22 mouse cellular contexts compared by ENCODE assay signal in genomic region chr12:13452050-13452449, GRCm38 (mm10).
A peak's percentile ranks its signal among the peaks of the same experiment; 100 is the strongest.
DNase-seq lines count a peak whose midpoint lies in the region; ATAC-seq and TF ChIP-seq lines count a peak whose summit lies in the region.
"Had no signal": no experiment of that assay in that cellular context is flagged by ENCODE, and none has a peak within 500 bp of the region (broad histone marks: within the 10 kb centered on the region; RNA-seq: fewer than 3 reads in every experiment).

No protein-coding gene starts in this region.

- TF ChIP-seq EP300 in lung, postnatal 0 days (IDR thresholded peaks at IDR 0.05): no peak

- peak; percentile 37 for DNase-seq in lung, embryonic 14.5 days
- no peak for DNase-seq in lung, adult 2 months
- no peak for DNase-seq in lung, postnatal 10 days
- no peak for DNase-seq in lung, postnatal 36 days
- peak; percentile 54 for DNase-seq in lung, postnatal 0 days (ENCODE audit: low spot score)
- no peak for DNase-seq in lung, postnatal 25 days (ENCODE audit: low spot score)
- DNase-seq: adrenal gland, adult 2 months; adrenal gland, adult 8-10 months; adrenal gland, postnatal 10 days; adrenal gland, postnatal 14 days; adrenal gland, postnatal 25 days; adrenal gland, postnatal 36 days; B cell, adult 2 months; cerebellum, adult 11 months; cerebellum, adult 11-12 months had no signal

- H3K36me3 ChIP-seq in lung, embryonic 14.5 days (ENCODE audit: insufficient read depth): peaks cover 4% of the 10 kb centered on the region; the same call in 1 of the 2 replicates
- H3K36me3 ChIP-seq in lung, embryonic 15.5 days: no peaks in the 10 kb centered on the region
- H3K36me3 ChIP-seq in lung, embryonic 16.5 days (ENCODE audit: control insufficient read depth, insufficient read depth, low read length): 0 out of 2 replicates have a peak, but pooled peaks cover 2% of the 10 kb centered on the region
- no peaks in the 10 kb centered on the region for H3K36me3 ChIP-seq in lung, postnatal 0 days (ENCODE audit: insufficient read depth, low read length)

- no peak overlapping the region for H3K9ac ChIP-seq in lung, embryonic 14.5 days
- no peak overlapping the region for H3K9ac ChIP-seq in lung, embryonic 15.5 days
- H3K9ac ChIP-seq in lung, embryonic 16.5 days (ENCODE audit: low read length): no peak overlapping the region
- H3K9ac ChIP-seq in lung, postnatal 0 days (replicated peaks; ENCODE audit: low read depth): no peak overlapping the region

- H3K4me1 ChIP-seq in lung, embryonic 14.5 days (ENCODE audit: insufficient read depth): no peaks in the 10 kb centered on the region
- H3K4me1 ChIP-seq in lung, adult 2 months (ENCODE audit: control insufficient read depth, insufficient read depth, low read length): no peaks in the 10 kb centered on the region
- no peaks in the 10 kb centered on the region; the same call in 1 of the 2 replicates for H3K4me1 ChIP-seq in lung, embryonic 15.5 days
- no peaks in the 10 kb centered on the region for H3K4me1 ChIP-seq in lung, embryonic 16.5 days (replicated peaks; ENCODE audit: control insufficient read depth, insufficient read depth, low read length)
- H3K4me1 ChIP-seq in lung, postnatal 0 days (ENCODE audit: insufficient read depth, low read depth, low read length): no peaks in the 10 kb centered on the region

- TF ChIP-seq POLR2A in lung, adult 2 months (IDR thresholded peaks at IDR 0.05; ENCODE audit: borderline replicate concordance, extremely low read depth, low read depth, low read length): no peak

- peak; percentile 62; the same call in 1 of the 2 replicates for ATAC-seq in lung, embryonic 14.5 days (ENCODE audit: insufficient read depth)
- peak; percentile 52; the same call in 1 of the 2 replicates for ATAC-seq in lung, embryonic 15.5 days (ENCODE audit: borderline replicate concordance, extremely low read depth, low FRiP score, low TSS enrichment)
- peak; percentile 79 for ATAC-seq in lung, embryonic 16.5 days (ENCODE audit: low read depth)
- peak; percentile 62 for ATAC-seq in lung, postnatal 0 days
- ATAC-seq: activated CD4-positive, CD25-positive, alpha-beta regulatory T cell, adult 4 months; CD4-positive, CD25-positive, alpha-beta regulatory T cell, adult 4 months; Patski had no signal

- no peak overlapping the region for H3K4me3 ChIP-seq in lung, embryonic 14.5 days (ENCODE audit: low read depth, low read length)
- no peak overlapping the region for H3K4me3 ChIP-seq in lung, adult 2 months (replicated peaks; ENCODE audit: extremely low read depth, low read depth, low read length)
- no peak overlapping the region for H3K4me3 ChIP-seq in lung, embryonic 15.5 days
- no peak overlapping the region for H3K4me3 ChIP-seq in lung, embryonic 16.5 days (ENCODE audit: low read length)
- H3K4me3 ChIP-seq in lung, postnatal 0 days (ENCODE audit: low read depth, low read length): no peak overlapping the region

- no peaks in the 10 kb centered on the region for H3K9me3 ChIP-seq in lung, embryonic 14.5 days (ENCODE audit: low read depth, low read length)
- no peaks in the 10 kb centered on the region for H3K9me3 ChIP-seq in lung, embryonic 15.5 days
- H3K9me3 ChIP-seq in lung, embryonic 16.5 days (ENCODE audit: control insufficient read depth, low read length): no peaks in the 10 kb centered on the region
- H3K9me3 ChIP-seq in lung, postnatal 0 days (ENCODE audit: low read length): no peaks in the 10 kb centered on the region
- H3K9me3 ChIP-seq: G1E had no signal

- 58% methylated on average over 2 of the region's 2 CpGs for WGBS in lung, embryonic 14.5 days
- WGBS in lung, adult 2 months: 71% methylated on average over 2 of the region's 2 CpGs
- WGBS in lung, embryonic 15.5 days: 52% methylated on average over 2 of the region's 2 CpGs
- WGBS in lung, embryonic 16.5 days: 42% methylated on average over 2 of the region's 2 CpGs
- WGBS in lung, postnatal 0 days: 53% methylated on average over 2 of the region's 2 CpGs

- no peaks in the 10 kb centered on the region for H3K27me3 ChIP-seq in lung, embryonic 14.5 days (ENCODE audit: insufficient read depth, low read length)
- H3K27me3 ChIP-seq in lung, embryonic 15.5 days: no peaks in the 10 kb centered on the region
- H3K27me3 ChIP-seq in lung, embryonic 16.5 days (ENCODE audit: control insufficient read depth, insufficient read depth, low read depth, low read length): no peaks in the 10 kb centered on the region
- H3K27me3 ChIP-seq in lung, postnatal 0 days (replicated peaks; ENCODE audit: insufficient read depth, low read length): no peaks in the 10 kb centered on the region
- H3K27me3 ChIP-seq: CH12.LX, Patski had no signal

- no peak overlapping the region for H3K27ac ChIP-seq in lung, embryonic 14.5 days (ENCODE audit: low read depth)
- H3K27ac ChIP-seq in lung, embryonic 15.5 days: peak overlapping the region; percentile 55; the same call in 1 of the 2 replicates
- no peak overlapping the region for H3K27ac ChIP-seq in lung, embryonic 16.5 days (ENCODE audit: low read length)
- H3K27ac ChIP-seq in lung, postnatal 0 days (ENCODE audit: low read length): no peak overlapping the region

- TF ChIP-seq CTCF in lung, embryonic 14.5 days (IDR thresholded peaks at IDR 0.05; ENCODE audit: low read depth): no peak
- TF ChIP-seq CTCF in lung, adult 2 months (IDR thresholded peaks at IDR 0.05; ENCODE audit: insufficient read depth, low read length): no peak
- TF ChIP-seq CTCF in lung, postnatal 0 days (IDR thresholded peaks at IDR 0.05): no peak

- H3K4me2 ChIP-seq in lung, embryonic 14.5 days: no peak overlapping the region
- H3K4me2 ChIP-seq in lung, embryonic 15.5 days: no peak overlapping the region
- H3K4me2 ChIP-seq in lung, embryonic 16.5 days (ENCODE audit: low read depth, low read length): no peak overlapping the region
- no peak overlapping the region for H3K4me2 ChIP-seq in lung, postnatal 0 days (replicated peaks; ENCODE audit: low read depth, low read length)

Comparison
In these comparisons a context has a peak if more than half of its experiments do, and no peak if none do; other contexts are left out.
1. DNase-seq: peak in lung, embryonic 14.5 days (single experiment) and lung, postnatal 0 days (single experiment); none in lung, adult 2 months (single experiment), lung, postnatal 10 days (single experiment), lung, postnatal 36 days (single experiment) and lung, postnatal 25 days (single experiment).
2. Peak in every context shown above with its lines, with median percentiles within 50 percentile points of each other: ATAC-seq.